Mouse (Mus musculus): ENCODE data around the gene Fancm. TPM values are rescaled to one million over a fixed set of nuclear protein-coding genes. Genes with fewer than 3 reads are reported as not detected.
"Not testable (repeated sequence)": the region's sequence is repeated elsewhere in the genome, so short reads cannot be mapped to it uniquely, and the experiment has no call there.

The Fancm gene
- polyA plus RNA-seq, 1 experiment from 2014 or later: 8.3 TPM

- DNase-seq (no peak), ATAC-seq (ENCODE audit: low FRiP score, low TSS enrichment) (no peak)
- no peaks in the 10 kb centered on the region for H3K9me3 ChIP-seq (ENCODE audit: control insufficient read depth, low read length)
- no peak overlapping the region for H3K9ac ChIP-seq (replicated peaks; ENCODE audit: low read length)
- no peaks in the 10 kb centered on the region for H3K4me1 ChIP-seq (ENCODE audit: control insufficient read depth, insufficient read depth, low read length)
- H3K36me3 ChIP-seq (ENCODE audit: control insufficient read depth, insufficient read depth, low read length): peaks cover 30% of the 10 kb centered on the region
- H3K4me2 ChIP-seq (ENCODE audit: low read length): no peak overlapping the region
- WGBS: 73% methylated on average over 1 of the region's 1 CpGs
- no peaks in the 10 kb centered on the region for H3K27me3 ChIP-seq (ENCODE audit: control insufficient read depth, insufficient read depth, low read length)
- H3K4me3 ChIP-seq (replicated peaks; ENCODE audit: low read depth, low read length): no peak overlapping the region
- no peak overlapping the region for H3K27ac ChIP-seq (replicated peaks; ENCODE audit: low read depth, low read length)
Measured at GRCm38 (mm10) chr12:65108746-65109145, 33.3 kb downstream of the Fancm start.

GRCm38 (mm10) chr12:65111503-65111902 lies 36.1 kb downstream of the Fancm start:
- Histone ChIP-seq H3K27me3 (ENCODE audit: control insufficient read depth, insufficient read depth, low read length) (no peaks in the 10 kb centered on the region), H3K4me3 (replicated peaks; ENCODE audit: low read depth, low read length) (no peak overlapping the region), H3K27ac (replicated peaks; ENCODE audit: low read depth, low read length) (no peak overlapping the region), H3K4me1 (ENCODE audit: control insufficient read depth, insufficient read depth, low read length) (no peaks in the 10 kb centered on the region), H3K4me2 (ENCODE audit: low read length) (no peak overlapping the region), H3K9me3 (ENCODE audit: control insufficient read depth, low read length) (no peaks in the 10 kb centered on the region), H3K9ac (replicated peaks; ENCODE audit: low read length) (no peak overlapping the region), H3K36me3 (ENCODE audit: control insufficient read depth, insufficient read depth, low read length) (peaks cover 22% of the 10 kb centered on the region)
- WGBS: 87% methylated on average over 3 of the region's 3 CpGs
- DNase-seq: no peak
- ATAC-seq (ENCODE audit: low FRiP score, low TSS enrichment): no peak

- ATAC-seq (ENCODE audit: low FRiP score, low TSS enrichment) (no peak), DNase-seq (no peak)
- no peaks in the 10 kb centered on the region for H3K9me3 ChIP-seq (ENCODE audit: control insufficient read depth, low read length)
- WGBS: 97% methylated on average over 1 of the region's 1 CpGs
- no peak overlapping the region for H3K4me2 ChIP-seq (ENCODE audit: low read length)
- no peak overlapping the region for H3K9ac ChIP-seq (replicated peaks; ENCODE audit: low read length)
- H3K27ac ChIP-seq (replicated peaks; ENCODE audit: low read depth, low read length): no peak overlapping the region
- no peaks in the 10 kb centered on the region for H3K4me1 ChIP-seq (ENCODE audit: control insufficient read depth, insufficient read depth, low read length)
- no peaks in the 10 kb centered on the region for H3K27me3 ChIP-seq (ENCODE audit: control insufficient read depth, insufficient read depth, low read length)
- H3K4me3 ChIP-seq (replicated peaks; ENCODE audit: low read depth, low read length): no peak overlapping the region
- peaks cover 20% of the 10 kb centered on the region for H3K36me3 ChIP-seq (ENCODE audit: control insufficient read depth, insufficient read depth, low read length)
Measured at GRCm38 (mm10) chr12:65112811-65113210, 37.4 kb downstream of the Fancm start.

GRCm38 (mm10) chr12:65113925-65114324 lies 38.5 kb downstream of the Fancm start:
- H3K4me3 ChIP-seq (replicated peaks; ENCODE audit: low read depth, low read length): no peak overlapping the region
- 94% methylated on average over 4 of the region's 4 CpGs for WGBS
- ATAC-seq (ENCODE audit: low FRiP score, low TSS enrichment): no peak
- H3K27me3 ChIP-seq (ENCODE audit: control insufficient read depth, insufficient read depth, low read length): no peaks in the 10 kb centered on the region
- DNase-seq: no peak
- H3K27ac ChIP-seq (replicated peaks; ENCODE audit: low read depth, low read length): no peak overlapping the region
- H3K4me2 ChIP-seq (ENCODE audit: low read length): no peak overlapping the region
- H3K9me3 ChIP-seq (ENCODE audit: control insufficient read depth, low read length): no peaks in the 10 kb centered on the region
- H3K9ac ChIP-seq (replicated peaks; ENCODE audit: low read length): no peak overlapping the region
- no peaks in the 10 kb centered on the region for H3K4me1 ChIP-seq (ENCODE audit: control insufficient read depth, insufficient read depth, low read length)
- H3K36me3 ChIP-seq (ENCODE audit: control insufficient read depth, insufficient read depth, low read length): peaks cover 26% of the 10 kb centered on the region

GRCm38 (mm10) chr12:65114978-65115377 lies 39.6 kb downstream of the Fancm start:
- not testable (repeated sequence) for H3K27ac ChIP-seq (replicated peaks; ENCODE audit: low read depth, low read length); H3K27me3 ChIP-seq (ENCODE audit: control insufficient read depth, insufficient read depth, low read length); H3K4me3 ChIP-seq (replicated peaks; ENCODE audit: low read depth, low read length); ATAC-seq (ENCODE audit: low FRiP score, low TSS enrichment); H3K9me3 ChIP-seq (ENCODE audit: control insufficient read depth, low read length); H3K4me2 ChIP-seq (ENCODE audit: low read length); H3K4me1 ChIP-seq (ENCODE audit: control insufficient read depth, insufficient read depth, low read length); DNase-seq; H3K9ac ChIP-seq (replicated peaks; ENCODE audit: low read length)
- 92% methylated on average over 3 of the region's 3 CpGs for WGBS
- peaks cover 32% of the 10 kb centered on the region for H3K36me3 ChIP-seq (ENCODE audit: control insufficient read depth, insufficient read depth, low read length)

- H3K4me3 ChIP-seq (replicated peaks; ENCODE audit: low read depth, low read length): no peak overlapping the region
Measured at GRCm38 (mm10) chr12:65118968-65119367, 43.6 kb downstream of the Fancm start.

GRCm38 (mm10) chr12:65119451-65119850 lies 44.0 kb downstream of the Fancm start:
- no peak overlapping the region for H3K4me2 ChIP-seq (ENCODE audit: low read length)
- no peaks in the 10 kb centered on the region for H3K4me1 ChIP-seq (ENCODE audit: control insufficient read depth, insufficient read depth, low read length)
- no peaks in the 10 kb centered on the region for H3K9me3 ChIP-seq (ENCODE audit: control insufficient read depth, low read length)
- no peaks in the 10 kb centered on the region for H3K27me3 ChIP-seq (ENCODE audit: control insufficient read depth, insufficient read depth, low read length)
- H3K9ac ChIP-seq (replicated peaks; ENCODE audit: low read length): no peak overlapping the region
- peaks cover 64% of the 10 kb centered on the region for H3K36me3 ChIP-seq (ENCODE audit: control insufficient read depth, insufficient read depth, low read length)
- WGBS: 94% methylated on average over 5 of the region's 5 CpGs
- H3K4me3 ChIP-seq (replicated peaks; ENCODE audit: low read depth, low read length): no peak overlapping the region
- H3K27ac ChIP-seq (replicated peaks; ENCODE audit: low read depth, low read length): no peak overlapping the region
- DNase-seq (no peak), ATAC-seq (ENCODE audit: low FRiP score, low TSS enrichment) (no peak)

More at GRCm38 (mm10) chr12:65118968-65119367, 43.6 kb downstream of the Fancm start:
- Histone ChIP-seq H3K9me3 (ENCODE audit: control insufficient read depth, low read length) (no peaks in the 10 kb centered on the region), H3K4me1 (ENCODE audit: control insufficient read depth, insufficient read depth, low read length) (no peaks in the 10 kb centered on the region), H3K27me3 (ENCODE audit: control insufficient read depth, insufficient read depth, low read length) (no peaks in the 10 kb centered on the region), H3K9ac (replicated peaks; ENCODE audit: low read length) (no peak overlapping the region), H3K4me2 (ENCODE audit: low read length) (no peak overlapping the region), H3K36me3 (ENCODE audit: control insufficient read depth, insufficient read depth, low read length) (peaks cover 62% of the 10 kb centered on the region), H3K27ac (replicated peaks; ENCODE audit: low read depth, low read length) (no peak overlapping the region)
- DNase-seq (no peak), ATAC-seq (ENCODE audit: low FRiP score, low TSS enrichment) (no peak)
- WGBS: 77% methylated on average over 7 of the region's 7 CpGs

GRCm38 (mm10) chr12:65136121-65136520 lies 60.7 kb downstream of the Fancm start:
- not testable (repeated sequence) for H3K27ac ChIP-seq (replicated peaks; ENCODE audit: low read depth, low read length); H3K27me3 ChIP-seq (ENCODE audit: control insufficient read depth, insufficient read depth, low read length); H3K9ac ChIP-seq (replicated peaks; ENCODE audit: low read length); H3K36me3 ChIP-seq (ENCODE audit: control insufficient read depth, insufficient read depth, low read length); H3K9me3 ChIP-seq (ENCODE audit: control insufficient read depth, low read length); H3K4me3 ChIP-seq (replicated peaks; ENCODE audit: low read depth, low read length); DNase-seq; ATAC-seq (ENCODE audit: low FRiP score, low TSS enrichment); H3K4me2 ChIP-seq (ENCODE audit: low read length); H3K4me1 ChIP-seq (ENCODE audit: control insufficient read depth, insufficient read depth, low read length)
- WGBS: 98% methylated on average over 4 of the region's 4 CpGs

- H3K27ac ChIP-seq (replicated peaks; ENCODE audit: low read depth, low read length): peak within 1 kb of the TSS; percentile 91
Measured at GRCm38 (mm10) chr12:65172021-65172951, 96.9 kb downstream of the Fancm start, which contains the start of gene Mis18bp1. Gene Mis18bp1 (minus strand): TSS chr12:65172604.

More at GRCm38 (mm10) chr12:65172021-65172951, 96.9 kb downstream of the Fancm start, which contains the start of gene Mis18bp1:
- Histone ChIP-seq H3K4me2 (ENCODE audit: low read length) (peak within 1 kb of the TSS; percentile 75), H3K9me3 (ENCODE audit: control insufficient read depth, low read length) (no peaks in the 10 kb centered on the region), H3K4me1 (ENCODE audit: control insufficient read depth, insufficient read depth, low read length) (no peaks in the 10 kb centered on the region), H3K4me3 (replicated peaks; ENCODE audit: low read depth, low read length) (peak within 1 kb of the TSS; percentile 72), H3K9ac (replicated peaks; ENCODE audit: low read length) (peak within 1 kb of the TSS; percentile 59), H3K27me3 (ENCODE audit: control insufficient read depth, insufficient read depth, low read length) (no peaks in the 10 kb centered on the region), H3K36me3 (ENCODE audit: control insufficient read depth, insufficient read depth, low read length) (no peaks in the 10 kb centered on the region)
- DNase-seq (peak; percentile 96), ATAC-seq (ENCODE audit: low FRiP score, low TSS enrichment) (peak; percentile 99)
- 0% methylated on average over 70 of the region's 70 CpGs for WGBS
